In the genomic region with DNA sequence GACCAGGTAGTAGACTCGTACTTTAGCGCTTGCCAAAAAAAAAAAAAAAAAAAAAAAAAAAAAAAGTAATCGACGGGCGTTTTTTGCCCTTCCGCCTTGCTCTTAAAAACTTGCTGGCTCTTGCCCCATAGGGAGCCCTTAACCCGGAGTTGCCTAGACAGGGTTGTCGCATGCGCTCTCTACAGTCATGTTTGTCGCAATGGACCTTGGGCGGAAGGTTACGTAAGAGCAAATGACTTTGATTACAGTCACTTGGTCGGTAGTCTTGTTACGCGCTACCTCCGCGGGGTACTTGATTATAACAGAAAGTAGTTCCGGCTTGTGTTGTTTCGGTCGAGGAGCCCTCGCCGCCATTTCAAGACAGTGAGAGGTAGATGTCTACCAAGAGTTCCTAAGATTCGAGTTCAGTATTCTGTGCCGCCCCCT, we compare ENCODE assay signal across 8 mouse cellular contexts. TPM values are rescaled to one million over a fixed set of nuclear protein-coding genes. Genes with fewer than 3 reads are reported as not detected.
A peak's percentile ranks its signal among the peaks of the same experiment; 100 is the strongest.
DNase-seq lines count a peak whose midpoint lies in the region; ATAC-seq lines count a peak whose summit lies in the region.

A gene (plus strand): TSS at position 320 of the 426 bp plus-strand sequence.

- H3K27ac ChIP-seq in forebrain, embryonic 14.5 days (ENCODE audit: low read depth, low read length) = peak within 1 kb of the TSS; percentile 84
- peak within 1 kb of the TSS; percentile 89 for H3K27ac ChIP-seq in neural tube, embryonic 15.5 days (replicated peaks)

- H3K4me1 ChIP-seq in forebrain, embryonic 14.5 days (ENCODE audit: control insufficient read depth, insufficient read depth, low read length) = no peaks in the 10 kb centered on the region
- H3K4me1 ChIP-seq in neural tube, embryonic 15.5 days = peaks cover 13% of the 10 kb centered on the region

- ATAC-seq in forebrain, embryonic 14.5 days = peak; percentile 94
- ATAC-seq in neural tube, embryonic 15.5 days (ENCODE audit: low FRiP score) = peak; percentile 94

- peak; percentile 96 for DNase-seq in ES-CJ7 (ENCODE audit: low read depth, low spot score)
- peak; percentile 86 for DNase-seq in cerebellum, adult 11 months
- peak; percentile 97 for DNase-seq in forebrain, embryonic 14.5 days (ENCODE audit: low spot score)
- peak; percentile 84 to 86 for DNase-seq in heart, postnatal 14 days
- peak; percentile 92 for DNase-seq in layer of hippocampus, adult 11-12 months (ENCODE audit: low spot score)
- DNase-seq in lung, adult 18-20 months = peak; percentile 92 to 94
- peak; percentile 89 for DNase-seq in testis, postnatal 14 days (ENCODE audit: low spot score)

- H3K27me3 ChIP-seq in forebrain, embryonic 14.5 days (replicated peaks; ENCODE audit: control insufficient read depth, insufficient read depth, low read length) = 0 out of 2 replicates have a peak, but pooled peaks cover 2% of the 10 kb centered on the region
- 0 out of 2 replicates have a peak, but pooled peaks cover 8% of the 10 kb centered on the region for H3K27me3 ChIP-seq in neural tube, embryonic 15.5 days (replicated peaks)

- H3K9me3 ChIP-seq in forebrain, embryonic 14.5 days (replicated peaks; ENCODE audit: control insufficient read depth, low read length) = no peaks in the 10 kb centered on the region
- H3K9me3 ChIP-seq in neural tube, embryonic 15.5 days (replicated peaks) = no peaks in the 10 kb centered on the region

- peak within 1 kb of the TSS; percentile 61 for H3K4me3 ChIP-seq in forebrain, embryonic 14.5 days (ENCODE audit: low read depth, low read length)
- peak within 1 kb of the TSS; percentile 62 for H3K4me3 ChIP-seq in neural tube, embryonic 15.5 days (replicated peaks)

- peak within 1 kb of the TSS; percentile 63 for H3K4me2 ChIP-seq in forebrain, embryonic 14.5 days (ENCODE audit: low read length)
- peak within 1 kb of the TSS; percentile 56 for H3K4me2 ChIP-seq in neural tube, embryonic 15.5 days

- H3K36me3 ChIP-seq in forebrain, embryonic 14.5 days (ENCODE audit: control insufficient read depth, insufficient read depth, low read length) = no peaks in the 10 kb centered on the region
- no peaks in the 10 kb centered on the region for H3K36me3 ChIP-seq in neural tube, embryonic 15.5 days

- 27% methylated on average over 24 of the region's 24 CpGs for WGBS in forebrain, embryonic 14.5 days
- 21% methylated on average over 24 of the region's 24 CpGs for WGBS in neural tube, embryonic 15.5 days

- intact Hi-C loops in heart, postnatal 14 days (cut with DNase I) = loop anchor here (10.0 kb wide), 1 partner anchor 105 kb away; a partner anchor contains a TSS

- H3K9ac ChIP-seq in forebrain, embryonic 14.5 days (ENCODE audit: low read length) = peak within 1 kb of the TSS; percentile 85
- peak within 1 kb of the TSS; percentile 73 for H3K9ac ChIP-seq in neural tube, embryonic 15.5 days (replicated peaks)

RNA-seq across cellular contexts. Expression of the gene that starts here (rescaled TPM):
- 204 and 254 TPM in 2 replicates for polyA plus RNA-seq in forebrain, embryonic 14.5 days (2014; fragmentation: Nextera tagmentation; extraction: Ambion mirVana)
- 10 to 100 TPM; 80.1 to 89.4 TPM for total RNA-seq in heart, postnatal 14 days (2021)
- 165 and 168 TPM in 2 replicates for polyA plus RNA-seq in neural tube, embryonic 15.5 days (2015; fragmentation: Nextera tagmentation; extraction: Ambion mirVana)

Comparison
In these comparisons a context has a peak if more than half of its experiments do, and no peak if none do; other contexts are left out.
1. Peak in every context shown above with its lines: DNase-seq, ATAC-seq, H3K4me3 ChIP-seq and H3K27ac ChIP-seq.